Mouse (Mus musculus) liver, embryonic 13.5 days (tissue): ENCODE data around the gene Vps13d. TPM values are rescaled to one million over a fixed set of nuclear protein-coding genes. Genes with fewer than 3 reads are reported as not detected.

Source experiments
- ATAC-seq: fragments of 200-750 bp; cut with Nextera tagmentation; 2 replicates; pipeline ENCODE4 v1.8.0; 2017; ENCODE audit warnings: low read depth, mild to moderate bottlenecking, moderate number of reproducible peaks, moderate library complexity
- DNase-seq: peaks from one replicate; pipeline ENCODE4 v3.0.0; 2022
- H3K27ac ChIP-seq: fragments of 300-500 bp; sonication (generic); 2 replicates; pipeline ENCODE4 v1.5.1; 2015; ENCODE audit warnings: moderate library complexity, mild to moderate bottlenecking, inconsistent platforms
- H3K27me3 ChIP-seq: fragments of 300-500 bp; sonication (generic); 2 replicates; pipeline ENCODE4 v1.6.1; 2015; ENCODE audit warnings: mild to moderate bottlenecking, inconsistent platforms
- H3K36me3 ChIP-seq: fragments of 300-500 bp; sonication (generic); 2 replicates; pipeline ENCODE4 v1.6.1; 2015; ENCODE audit warnings: mild to moderate bottlenecking, inconsistent platforms
- H3K4me1 ChIP-seq: fragments of 300-500 bp; sonication (generic); replicated peaks from 2 replicates; pipeline ENCODE4 v1.6.1; 2015; ENCODE audit warnings: inconsistent platforms
- H3K4me2 ChIP-seq: fragments of 300-500 bp; sonication (generic); 2 replicates; pipeline ENCODE4 v1.6.1; 2015; ENCODE audit warnings: inconsistent platforms, mild to moderate bottlenecking, moderate library complexity
- H3K4me3 ChIP-seq: fragments of 300-500 bp; sonication (generic); replicated peaks from 2 replicates; pipeline ENCODE4 v1.5.1; 2015; ENCODE audit warnings: mild to moderate bottlenecking, inconsistent platforms
- H3K9ac ChIP-seq: fragments of 300-500 bp; sonication (generic); 2 replicates; pipeline ENCODE4 v1.6.1; 2015; ENCODE audit warnings: mild to moderate bottlenecking, inconsistent platforms
- H3K9me3 ChIP-seq: fragments of 300-500 bp; sonication (generic); replicated peaks from 2 replicates; pipeline ENCODE4 v1.6.1; 2016; ENCODE audit warnings: inconsistent platforms
- WGBS: fragments of 180-500 bp; shearing (Covaris S2); methylation state at CpG from one replicate; pipeline ENCODE4 v1.1.7; 2015; ENCODE audit not compliant: insufficient replicate concordance; 5-methylcytosine and 5-hydroxymethylcytosine counted together
- polyA plus RNA-seq: library from polyadenylated mRNA; unstranded; fragments of >200 nt; fragmentation: Nextera tagmentation; extraction: Ambion mirVana; gene quantifications from 2 replicates; pipeline ENCODE4 v1.2.1, GENCODE M21; 2015

Gene Vps13d
- polyA plus RNA-seq, 1 experiment from 2014 or later = 3.5 TPM

DNA sequence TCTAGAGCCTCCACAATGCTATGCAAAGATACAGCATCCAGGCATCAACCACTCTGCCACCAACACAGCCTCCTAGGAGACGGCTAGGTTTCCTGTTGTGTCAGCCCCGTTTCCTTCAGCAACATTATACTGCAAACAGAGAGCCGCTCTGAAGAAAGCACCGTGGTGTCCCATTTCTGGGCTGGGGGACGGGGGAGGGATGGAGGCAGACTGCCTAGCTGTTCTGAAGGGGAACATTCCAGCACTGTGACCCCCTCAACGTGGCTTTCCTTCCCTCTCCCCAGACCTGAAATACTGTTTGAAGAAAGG is 195.3 kb downstream of the Vps13d start:
- Histone ChIP-seq H3K36me3 (0 out of 2 replicates have a peak, but pooled peaks cover 1% of the 10 kb centered on the region), H3K4me1 (peaks cover 59% of the 10 kb centered on the region), H3K27ac (peak overlapping the region; percentile 83), H3K4me3 (no peak overlapping the region), H3K9me3 (no peaks in the 10 kb centered on the region), H3K4me2 (no peak overlapping the region), H3K9ac (no peak overlapping the region), H3K27me3 (no peaks in the 10 kb centered on the region)
- WGBS = 46% methylated on average over 6 of the region's 6 CpGs
- DNase-seq (no peak), ATAC-seq (no peak; the same call in 1 of the 2 replicates)

DNA sequence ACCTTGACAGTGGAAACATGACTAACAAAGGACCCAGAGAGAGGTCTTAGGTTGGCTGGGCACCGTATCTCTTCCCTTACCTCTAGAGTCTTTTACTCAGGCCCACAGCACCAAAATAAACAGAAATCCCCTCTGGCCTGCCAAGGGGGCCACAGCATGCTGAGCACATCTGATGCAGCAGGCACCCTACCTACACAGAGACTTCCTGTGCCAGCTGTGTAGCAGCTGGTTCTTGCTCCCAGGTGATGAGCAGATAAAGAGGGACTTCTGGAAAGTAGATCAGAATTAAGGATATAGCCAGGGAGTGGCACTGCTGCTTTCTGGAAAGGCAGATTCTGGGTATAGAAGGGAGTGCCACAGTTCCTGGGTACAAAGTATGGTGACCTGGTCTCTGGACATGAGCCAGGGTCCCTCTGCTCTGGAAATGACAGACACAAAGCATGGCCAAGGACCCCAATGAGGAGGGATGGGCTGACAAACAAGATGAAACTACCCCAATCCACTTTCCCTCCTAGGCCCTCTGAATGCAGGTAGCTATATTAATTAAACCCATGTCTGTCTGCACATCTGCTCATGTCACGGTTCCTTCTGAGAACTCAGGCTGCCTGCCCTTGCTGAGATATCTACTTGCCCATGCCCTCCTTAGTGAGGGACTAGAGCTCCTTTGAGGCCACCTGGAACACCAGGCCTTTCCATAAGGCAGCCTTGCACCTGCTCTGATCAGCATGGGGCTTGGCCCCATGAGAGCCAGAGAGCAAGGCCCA is 195.8 kb downstream of the Vps13d start:
- Histone ChIP-seq H3K27me3 (no peaks in the 10 kb centered on the region), H3K9me3 (no peaks in the 10 kb centered on the region), H3K4me2 (no peak overlapping the region), H3K4me1 (peaks cover 59% of the 10 kb centered on the region), H3K4me3 (no peak overlapping the region), H3K36me3 (0 out of 2 replicates have a peak, but pooled peaks cover 2% of the 10 kb centered on the region), H3K9ac (no peak overlapping the region), H3K27ac (peak overlapping the region; percentile 83)
- DNase-seq = no peak
- 66% methylated on average over 2 of the region's 2 CpGs for WGBS
- ATAC-seq = peak; percentile 39; the same call in 1 of the 2 replicates

GRCm38 (mm10) chr4:144997887-144998658 is 196.7 kb downstream of the Vps13d start:
- DNase-seq (no peak), ATAC-seq (no peak)
- Histone ChIP-seq H3K27ac (peak overlapping the region; percentile 6; the same call in 1 of the 2 replicates), H3K4me2 (no peak overlapping the region), H3K9ac (no peak overlapping the region), H3K27me3 (no peaks in the 10 kb centered on the region), H3K9me3 (no peaks in the 10 kb centered on the region), H3K36me3 (0 out of 2 replicates have a peak, but pooled peaks cover 2% of the 10 kb centered on the region), H3K4me3 (no peak overlapping the region), H3K4me1 (peaks cover 63% of the 10 kb centered on the region)
- WGBS = 47% methylated on average over 3 of the region's 3 CpGs

GRCm38 (mm10) chr4:144996996-144997820 is 197.6 kb downstream of the Vps13d start:
- Histone ChIP-seq H3K4me1 (peaks cover 67% of the 10 kb centered on the region), H3K4me2 (no peak overlapping the region), H3K36me3 (0 out of 2 replicates have a peak, but pooled peaks cover 2% of the 10 kb centered on the region), H3K27me3 (no peaks in the 10 kb centered on the region), H3K4me3 (no peak overlapping the region), H3K9ac (no peak overlapping the region), H3K9me3 (no peaks in the 10 kb centered on the region), H3K27ac (peak overlapping the region; percentile 39; the same call in 1 of the 2 replicates)
- DNase-seq (no peak), ATAC-seq (no peak)
- WGBS = 68% methylated on average over 6 of the region's 6 CpGs

GRCm38 (mm10) chr4:144995826-144996225 is 199.0 kb downstream of the Vps13d start:
- no peaks in the 10 kb centered on the region for H3K9me3 ChIP-seq
- no peak overlapping the region for H3K4me2 ChIP-seq
- peak overlapping the region; percentile 34; the same call in 1 of the 2 replicates for H3K27ac ChIP-seq

GRCm38 (mm10) chr4:144993047-144993917 is 201.5 kb downstream of the Vps13d start:
- no peaks in the 10 kb centered on the region for H3K9me3 ChIP-seq
- H3K9ac ChIP-seq = no peak overlapping the region
- WGBS = 78% methylated on average over 9 of the region's 9 CpGs
- no peak for ATAC-seq
- H3K27me3 ChIP-seq = no peaks in the 10 kb centered on the region
- H3K27ac ChIP-seq = no peak overlapping the region
- peaks cover 59% of the 10 kb centered on the region for H3K4me1 ChIP-seq
- 0 out of 2 replicates have a peak, but pooled peaks cover 2% of the 10 kb centered on the region for H3K36me3 ChIP-seq
- H3K4me2 ChIP-seq = no peak overlapping the region
- DNase-seq = no peak
- no peak overlapping the region for H3K4me3 ChIP-seq

More at GRCm38 (mm10) chr4:144995826-144996225, 199.0 kb downstream of the Vps13d start:
- Histone ChIP-seq H3K9ac (no peak overlapping the region), H3K4me3 (no peak overlapping the region), H3K27me3 (no peaks in the 10 kb centered on the region), H3K4me1 (peaks cover 66% of the 10 kb centered on the region), H3K36me3 (0 out of 2 replicates have a peak, but pooled peaks cover 2% of the 10 kb centered on the region)
- 36% methylated on average over 1 of the region's 1 CpGs for WGBS
- DNase-seq (no peak), ATAC-seq (no peak)

DNA sequence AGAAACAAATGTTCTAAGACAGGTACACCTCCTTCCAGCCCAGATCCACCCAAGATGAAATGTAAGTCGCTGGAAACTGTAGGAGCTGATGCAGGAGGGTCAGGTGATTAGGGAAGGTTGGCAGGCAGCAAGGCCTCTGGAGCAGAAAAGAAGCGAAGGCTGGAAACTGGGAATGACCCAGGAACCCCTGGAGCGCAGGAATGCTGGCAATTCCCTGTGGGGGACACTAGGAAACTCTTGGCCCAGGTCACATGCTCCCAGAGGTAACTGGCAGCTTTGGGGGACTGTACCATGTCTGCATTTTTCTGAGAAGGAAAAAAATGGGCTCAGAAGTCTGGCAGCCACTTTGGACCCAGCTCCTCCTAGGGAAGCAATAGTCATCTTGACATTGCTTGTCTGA is 202.4 kb downstream of the Vps13d start:
- Histone ChIP-seq H3K4me2 (no peak overlapping the region), H3K36me3 (0 out of 2 replicates have a peak, but pooled peaks cover 2% of the 10 kb centered on the region), H3K9ac (no peak overlapping the region), H3K9me3 (no peaks in the 10 kb centered on the region), H3K27ac (no peak overlapping the region), H3K27me3 (no peaks in the 10 kb centered on the region), H3K4me3 (no peak overlapping the region), H3K4me1 (peaks cover 50% of the 10 kb centered on the region)
- WGBS = 62% methylated on average over 3 of the region's 3 CpGs
- DNase-seq (no peak), ATAC-seq (no peak)

GRCm38 (mm10) chr4:144988443-144989206 is 206.2 kb downstream of the Vps13d start:
- Histone ChIP-seq H3K4me2 (no peak overlapping the region), H3K27me3 (no peaks in the 10 kb centered on the region), H3K4me3 (no peak overlapping the region), H3K4me1 (peaks cover 36% of the 10 kb centered on the region), H3K27ac (no peak overlapping the region), H3K9ac (no peak overlapping the region), H3K36me3 (no peaks in the 10 kb centered on the region), H3K9me3 (no peaks in the 10 kb centered on the region)
- DNase-seq (no peak), ATAC-seq (no peak)
- WGBS = 79% methylated on average over 5 of the region's 5 CpGs

GRCm38 (mm10) chr4:144986016-144986805 is 208.6 kb downstream of the Vps13d start:
- Histone ChIP-seq H3K9me3 (no peaks in the 10 kb centered on the region), H3K4me3 (no peak overlapping the region), H3K4me1 (peaks cover 36% of the 10 kb centered on the region), H3K4me2 (no peak overlapping the region), H3K27ac (no peak overlapping the region), H3K27me3 (no peaks in the 10 kb centered on the region), H3K9ac (no peak overlapping the region), H3K36me3 (no peaks in the 10 kb centered on the region)
- DNase-seq (no peak), ATAC-seq (no peak)
- 74% methylated on average over 7 of the region's 7 CpGs for WGBS
